Mouse (Mus musculus) bone marrow, adult 2 months (tissue): ENCODE results near the gene Bdnf. TPM values are rescaled to one million over a fixed set of nuclear protein-coding genes. Genes with fewer than 3 reads are reported as not detected.

ENCODE experiments used
- H3K27ac ChIP-seq: fragments of 200-500 bp; 2 replicates; pipeline ENCODE4 v1.5.1; 2012; ENCODE audit warnings: low read depth, mild to moderate bottlenecking, control low read depth, inconsistent platforms, low read length; ENCODE audit not compliant: control insufficient read depth, poor library complexity, insufficient read depth
- H3K4me1 ChIP-seq: fragments of 200-500 bp; 2 replicates; pipeline ENCODE4 v1.6.1; 2011; ENCODE audit warnings: low read length; ENCODE audit not compliant: control insufficient read depth, insufficient read depth
- H3K4me3 ChIP-seq: fragments of 200-500 bp; replicated peaks from 2 replicates; pipeline ENCODE3; 2011; ENCODE audit warnings: mild to moderate bottlenecking, low read depth, low read length, control low read depth; ENCODE audit not compliant: control insufficient read depth
- CTCF ChIP-seq: fragments of 200-500 bp; IDR thresholded peaks from 2 replicates; pipeline ENCODE4 v1.5.1; 2011; ENCODE audit warnings: low read length, control low read depth; ENCODE audit not compliant: control insufficient read depth, insufficient read depth
- POLR2A ChIP-seq: fragments of 200-500 bp; IDR thresholded peaks from 2 replicates; pipeline ENCODE4 v1.6.1; 2011; ENCODE audit warnings: low read depth, mild to moderate bottlenecking, control low read depth, low read length, borderline replicate concordance; ENCODE audit not compliant: control insufficient read depth
- WGBS: fragments of 180-500 bp; shearing (Covaris S2); methylation state at CpG from one replicate; pipeline ENCODE4 v1.1.7; 2018; 5-methylcytosine and 5-hydroxymethylcytosine counted together
- polyA plus RNA-seq: library from polyadenylated mRNA; stranded (reverse); fragments of >200 nt; gene quantifications from 2 replicates; pipeline ENCODE4 v1.2.4, GENCODE M21; 2011; ENCODE audit warnings: low replicate concordance; ENCODE audit not compliant: missing spikeins, insufficient read depth, insufficient read length

Bdnf gene
- polyA plus RNA-seq, 1 experiment = 0.40 TPM

DNA sequence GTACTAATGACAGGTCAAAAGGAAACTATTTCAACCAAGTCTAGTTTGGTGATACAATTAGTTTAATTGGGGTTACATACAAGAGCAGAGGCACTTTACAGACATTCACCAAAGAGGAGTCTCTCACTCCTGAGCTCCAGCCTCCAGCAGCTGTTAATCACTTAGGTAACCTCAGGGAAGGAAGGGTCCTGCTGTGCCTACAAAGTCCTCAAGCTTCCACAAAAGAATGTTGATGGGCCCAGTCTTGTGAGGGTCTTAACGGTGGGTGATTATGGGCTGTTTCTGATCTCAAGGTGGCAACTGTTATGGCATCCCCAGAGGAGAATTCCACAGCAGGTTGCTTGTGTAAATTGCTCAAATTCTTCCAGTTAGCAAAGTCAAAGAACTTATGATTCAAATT lies 71.7 kb downstream of the Bdnf start:
- H3K4me3 ChIP-seq = no peak overlapping the region
- H3K4me1 ChIP-seq = no peaks in the 10 kb centered on the region
- TF ChIP-seq CTCF (no peak), POLR2A (no peak)
- no peak overlapping the region for H3K27ac ChIP-seq
- 30% methylated on average over 1 of the region's 1 CpGs for WGBS

DNA sequence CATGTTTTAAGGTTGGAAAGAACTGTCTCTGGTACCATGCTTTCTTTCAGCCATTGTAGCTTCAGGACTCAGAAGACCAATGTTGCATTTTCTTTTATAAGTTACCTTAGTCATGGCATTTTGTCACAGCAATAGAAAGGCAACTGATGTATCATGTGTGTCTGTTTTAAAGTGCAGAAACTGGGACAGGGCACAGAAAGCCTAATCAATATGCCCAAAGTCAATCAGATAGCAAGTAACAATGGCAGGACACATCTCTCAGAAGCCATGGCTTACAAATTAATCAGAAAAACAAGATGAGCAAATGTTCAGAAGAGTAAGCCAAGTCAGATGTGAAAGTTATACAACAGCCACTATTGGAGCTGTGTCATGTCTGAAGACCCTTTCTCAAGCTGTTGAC lies 73.9 kb downstream of the Bdnf start:
- no peak overlapping the region for H3K27ac ChIP-seq
- no peak for TF ChIP-seq POLR2A
- TF ChIP-seq CTCF = no peak

DNA sequence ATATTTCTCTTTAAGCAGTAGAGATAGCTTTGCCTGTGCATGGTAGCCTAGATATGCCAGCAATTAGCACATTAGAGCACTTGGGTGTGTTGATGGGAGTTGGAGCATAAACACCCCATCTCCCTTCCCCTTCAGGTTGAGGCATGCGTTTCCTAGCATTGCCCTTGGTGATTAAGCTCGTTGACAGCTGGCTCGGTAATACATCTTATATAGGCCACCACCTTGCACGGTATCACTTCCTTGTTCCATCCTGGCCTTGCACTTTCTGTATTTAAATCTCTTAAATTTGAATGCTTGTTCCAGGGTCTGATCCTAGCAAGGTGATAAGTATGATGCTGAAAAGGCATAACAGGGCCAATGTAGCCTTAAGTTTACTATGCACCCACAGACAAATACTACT lies 74.3 kb downstream of the Bdnf start:
- Histone ChIP-seq H3K4me1 (no peaks in the 10 kb centered on the region), H3K4me3 (no peak overlapping the region), H3K27ac (no peak overlapping the region)
- TF ChIP-seq POLR2A = no peak
- TF ChIP-seq CTCF = no peak
- WGBS = 36% methylated on average over 4 of the region's 4 CpGs

More for the DNA sequence above, 73.9 kb downstream of the Bdnf start:
- H3K4me3 ChIP-seq = no peak overlapping the region
- no peaks in the 10 kb centered on the region for H3K4me1 ChIP-seq

DNA sequence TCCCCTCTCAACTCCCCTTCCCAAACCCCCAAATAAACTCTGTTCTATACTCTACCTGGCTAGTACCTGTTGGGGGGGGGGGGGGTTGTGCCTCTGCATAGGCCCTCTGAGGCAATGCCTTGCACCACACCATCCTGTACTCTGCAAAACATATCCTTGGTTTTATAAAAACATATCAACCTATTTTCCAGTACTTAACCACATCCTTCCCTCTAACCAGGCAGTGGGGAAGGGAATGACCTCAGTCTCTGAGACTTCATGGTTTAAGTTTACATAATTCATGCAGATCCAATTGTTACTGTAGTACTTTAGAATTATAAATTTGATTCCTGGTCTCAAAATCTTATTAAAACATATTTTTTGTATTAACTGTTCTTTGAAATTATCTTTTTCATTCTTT lies 75.5 kb downstream of the Bdnf start:
- no peak overlapping the region for H3K27ac ChIP-seq
- H3K4me1 ChIP-seq = no peaks in the 10 kb centered on the region
- TF ChIP-seq CTCF = no peak
- no peak for TF ChIP-seq POLR2A
- no peak overlapping the region for H3K4me3 ChIP-seq

DNA sequence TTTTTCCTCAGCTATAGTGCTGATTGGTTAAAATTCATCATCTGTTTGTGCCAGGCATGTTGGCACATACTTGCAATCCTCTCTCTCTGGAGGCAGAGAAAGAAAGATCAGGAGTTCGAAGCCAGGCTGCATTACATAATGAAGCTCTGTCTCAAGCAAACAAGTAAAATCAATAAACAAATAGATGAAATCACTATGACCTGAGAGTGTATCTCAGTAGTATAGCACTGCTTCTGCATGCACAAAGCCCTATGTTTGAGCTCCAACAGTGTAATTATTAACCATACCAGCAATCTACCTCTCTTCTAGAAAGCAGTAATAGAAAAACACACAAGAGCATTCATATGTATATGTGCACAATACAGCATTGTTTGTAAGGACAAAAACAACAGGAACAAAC lies 76.0 kb downstream of the Bdnf start:
- no peak overlapping the region for H3K4me3 ChIP-seq
- TF ChIP-seq CTCF = no peak
- TF ChIP-seq POLR2A = no peak
- WGBS = 63% methylated on average over 1 of the region's 1 CpGs
- no peak overlapping the region for H3K27ac ChIP-seq
- H3K4me1 ChIP-seq = no peaks in the 10 kb centered on the region

DNA sequence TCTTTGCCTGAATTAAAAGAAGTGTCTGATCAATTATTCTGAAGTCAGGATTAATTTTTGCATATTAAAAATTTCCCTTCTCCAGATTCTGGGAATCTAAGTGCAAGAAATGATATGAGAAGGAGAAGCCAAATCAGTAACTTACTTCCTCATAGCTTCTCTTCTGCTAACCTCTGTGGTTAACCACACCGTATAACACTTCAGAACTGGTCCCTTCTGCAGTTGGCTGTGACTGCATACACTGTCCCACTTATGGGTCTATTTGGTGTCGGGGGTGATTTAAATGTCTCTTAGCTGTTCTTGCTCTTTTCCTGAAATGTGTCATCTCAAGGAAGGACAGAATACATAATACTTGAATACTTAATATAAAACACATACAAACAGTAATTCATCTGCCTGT lies 81.8 kb downstream of the Bdnf start:
- 0% methylated on average over 2 of the region's 2 CpGs for WGBS
- TF ChIP-seq POLR2A = no peak
- no peak for TF ChIP-seq CTCF
- no peak overlapping the region for H3K4me3 ChIP-seq
- H3K27ac ChIP-seq = no peak overlapping the region
- no peaks in the 10 kb centered on the region for H3K4me1 ChIP-seq

DNA sequence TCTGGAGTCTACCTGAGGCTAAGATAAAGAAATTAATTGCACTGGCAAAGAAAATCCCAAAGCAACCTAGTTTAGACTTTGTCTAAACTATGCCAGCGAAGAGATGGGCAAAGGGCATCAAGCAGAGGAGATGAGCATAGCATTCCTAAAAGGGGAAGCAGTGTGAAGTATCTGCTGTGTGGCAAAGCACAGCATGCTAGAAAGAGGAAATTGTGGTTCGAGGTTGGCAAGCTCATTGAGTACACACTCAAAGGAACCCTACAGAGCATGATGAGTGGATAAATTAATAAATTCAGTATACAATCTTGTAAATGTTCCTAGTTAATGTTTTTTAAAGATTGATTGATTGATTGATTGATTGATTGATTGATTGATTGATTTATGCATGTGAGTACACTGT lies 92.3 kb downstream of the Bdnf start:
- Histone ChIP-seq H3K4me3 (no peak overlapping the region), H3K4me1 (no peaks in the 10 kb centered on the region), H3K27ac (no peak overlapping the region)
- TF ChIP-seq POLR2A (no peak), CTCF (no peak)
- WGBS = 5% methylated on average over 2 of the region's 2 CpGs

DNA sequence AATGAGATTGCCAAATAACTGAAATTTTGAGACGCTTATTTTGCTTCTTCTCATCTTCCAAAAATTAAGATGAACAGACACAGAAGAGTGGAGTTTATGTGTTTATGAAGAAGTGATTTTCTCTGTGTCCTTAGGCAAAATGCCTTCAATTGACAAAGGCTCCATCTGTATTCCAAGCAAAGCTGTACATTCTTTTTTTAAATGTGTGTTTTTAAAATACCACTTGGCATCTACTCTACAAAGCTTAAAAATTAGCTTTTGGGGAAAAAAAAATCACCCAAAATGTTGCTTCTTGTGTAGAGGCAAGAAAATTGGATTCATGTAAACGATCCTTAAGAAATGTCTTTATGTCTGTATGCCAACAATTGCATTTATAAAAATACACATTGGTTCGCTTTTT lies 94.3 kb downstream of the Bdnf start:
- H3K4me1 ChIP-seq = no peaks in the 10 kb centered on the region
- no peak overlapping the region for H3K27ac ChIP-seq
- no peak overlapping the region for H3K4me3 ChIP-seq
- 78% methylated on average over 3 of the region's 3 CpGs for WGBS
- TF ChIP-seq CTCF = no peak
- no peak for TF ChIP-seq POLR2A

DNA sequence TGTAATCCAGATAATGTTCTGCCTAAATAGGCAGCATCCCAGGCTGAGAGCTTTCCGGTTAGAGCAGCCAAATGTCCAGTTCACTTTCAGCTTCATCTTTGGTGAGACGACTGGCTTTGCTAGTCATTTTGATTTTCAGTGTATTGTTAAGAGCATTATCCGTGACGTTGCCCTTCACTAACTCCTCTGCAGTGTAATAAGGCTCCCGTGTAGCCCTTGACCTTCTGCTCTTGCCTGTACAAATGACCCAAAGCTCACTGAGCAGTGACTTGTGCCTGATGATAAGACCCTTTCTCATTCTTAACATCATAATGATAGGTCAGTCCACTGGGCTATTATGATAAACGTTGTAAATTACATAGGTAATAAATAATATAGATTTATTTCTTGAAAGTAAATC lies 101.9 kb downstream of the Bdnf start:
- Histone ChIP-seq H3K27ac (no peak overlapping the region), H3K4me1 (no peaks in the 10 kb centered on the region), H3K4me3 (no peak overlapping the region)
- 78% methylated on average over 6 of the region's 6 CpGs for WGBS
- TF ChIP-seq CTCF (no peak), POLR2A (no peak)

Other genes with a start within 250 kb of the Bdnf start
- 8.8 and 14.4 TPM in 2 replicates for gene Lin7c, start 216.2 kb downstream of the Bdnf start, polyA plus RNA-seq
- 0.70 and 1.8 TPM in 2 replicates for gene Lgr4, start 242.9 kb downstream of the Bdnf start, polyA plus RNA-seq